Mouse (Mus musculus): Measurements from ENCODE around the gene Sox5. TPM values are rescaled to one million over a fixed set of nuclear protein-coding genes. Genes with fewer than 3 reads are reported as not detected.

Gene Sox5
- polyA plus RNA-seq, 1 experiment from 2014 or later: 25.8 TPM

DNA sequence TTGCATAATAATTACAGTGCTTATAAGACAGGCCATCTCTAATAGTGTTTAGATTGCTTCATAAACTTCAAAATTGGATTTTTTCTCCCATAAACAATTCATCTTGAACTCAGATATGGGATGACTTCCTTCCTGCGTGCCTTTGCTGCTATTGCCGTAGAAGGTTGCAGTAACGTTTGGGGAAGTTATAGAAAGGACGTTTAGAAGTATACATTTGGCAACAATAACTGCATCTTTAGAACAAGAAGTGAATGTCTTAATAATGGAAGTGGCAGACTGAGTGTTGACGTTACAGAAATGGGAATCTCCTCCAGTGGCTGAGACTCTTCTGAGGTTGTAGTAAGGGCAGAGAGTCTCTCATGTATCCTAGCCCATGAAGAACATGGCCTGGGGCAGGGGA lies 955.0 kb downstream of the Sox5 start:
- H3K4me2 ChIP-seq (ENCODE audit: low read depth, low read length): no peak overlapping the region
- WGBS: 76% methylated on average over 5 of the region's 5 CpGs
- H3K36me3 ChIP-seq (ENCODE audit: control insufficient read depth, insufficient read depth, low read length): no peaks in the 10 kb centered on the region
- no peak for ATAC-seq (ENCODE audit: insufficient read depth, low FRiP score)
- no peaks in the 10 kb centered on the region for H3K27me3 ChIP-seq (ENCODE audit: control insufficient read depth, insufficient read depth, low read length)
- H3K9ac ChIP-seq (ENCODE audit: low read length): no peak overlapping the region
- H3K27ac ChIP-seq (ENCODE audit: low read length): no peak overlapping the region
- H3K4me3 ChIP-seq (replicated peaks; ENCODE audit: low read length): no peak overlapping the region
- no peaks in the 10 kb centered on the region for H3K9me3 ChIP-seq (replicated peaks; ENCODE audit: control insufficient read depth, low read length)
- H3K4me1 ChIP-seq (ENCODE audit: control insufficient read depth, insufficient read depth, low read length): no peaks in the 10 kb centered on the region

DNA sequence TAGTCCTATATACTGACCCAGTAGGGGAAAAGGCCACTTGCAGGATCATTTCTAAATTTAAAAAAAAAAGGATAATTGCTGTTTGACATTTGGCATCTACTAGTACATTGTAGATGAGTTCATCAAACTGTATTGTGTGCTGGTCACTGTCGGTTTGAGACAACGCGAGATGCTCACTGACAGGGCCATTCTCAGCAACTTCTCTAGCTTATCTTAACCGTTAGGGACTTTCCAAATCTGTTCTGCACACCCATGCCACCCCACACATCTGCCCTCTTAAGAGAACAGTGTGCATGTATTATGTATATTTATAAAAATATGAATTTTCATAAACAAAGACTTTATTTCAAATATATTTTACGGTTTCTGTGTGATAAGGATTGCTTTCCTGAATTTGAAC lies 955.8 kb downstream of the Sox5 start:
- H3K4me1 ChIP-seq (ENCODE audit: control insufficient read depth, insufficient read depth, low read length): no peaks in the 10 kb centered on the region
- H3K9ac ChIP-seq (ENCODE audit: low read length): no peak overlapping the region
- 83% methylated on average over 5 of the region's 5 CpGs for WGBS
- H3K36me3 ChIP-seq (ENCODE audit: control insufficient read depth, insufficient read depth, low read length): no peaks in the 10 kb centered on the region
- no peaks in the 10 kb centered on the region for H3K9me3 ChIP-seq (replicated peaks; ENCODE audit: control insufficient read depth, low read length)
- ATAC-seq (ENCODE audit: insufficient read depth, low FRiP score): no peak
- no peak overlapping the region for H3K4me3 ChIP-seq (replicated peaks; ENCODE audit: low read length)
- no peak overlapping the region for H3K4me2 ChIP-seq (ENCODE audit: low read depth, low read length)
- no peaks in the 10 kb centered on the region for H3K27me3 ChIP-seq (ENCODE audit: control insufficient read depth, insufficient read depth, low read length)
- no peak overlapping the region for H3K27ac ChIP-seq (ENCODE audit: low read length)

DNA sequence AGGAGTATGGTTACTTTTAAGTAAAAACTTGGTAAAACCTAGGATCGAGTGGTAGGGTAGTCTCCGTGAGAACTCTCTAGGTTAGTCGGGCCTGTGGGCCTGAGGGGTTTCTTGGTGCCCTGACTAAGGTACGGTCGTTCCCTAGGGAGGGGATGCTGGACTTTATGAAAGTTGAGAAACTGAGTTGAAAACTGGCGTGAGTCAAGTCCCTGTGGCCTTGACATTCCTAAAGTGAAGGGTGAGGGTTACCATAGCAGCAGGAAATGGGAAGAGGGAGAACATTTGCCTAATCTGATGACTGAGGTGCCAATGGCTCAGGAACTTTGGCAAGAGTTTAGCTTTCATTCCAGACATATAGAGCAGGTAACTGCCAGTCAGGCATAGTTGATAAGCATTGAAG lies 956.7 kb downstream of the Sox5 start:
- Histone ChIP-seq H3K27me3 (ENCODE audit: control insufficient read depth, insufficient read depth, low read length) (no peaks in the 10 kb centered on the region), H3K4me1 (ENCODE audit: control insufficient read depth, insufficient read depth, low read length) (no peaks in the 10 kb centered on the region), H3K36me3 (ENCODE audit: control insufficient read depth, insufficient read depth, low read length) (no peaks in the 10 kb centered on the region), H3K27ac (ENCODE audit: low read length) (no peak overlapping the region), H3K4me3 (replicated peaks; ENCODE audit: low read length) (no peak overlapping the region), H3K4me2 (ENCODE audit: low read depth, low read length) (no peak overlapping the region), H3K9ac (ENCODE audit: low read length) (no peak overlapping the region), H3K9me3 (replicated peaks; ENCODE audit: control insufficient read depth, low read length) (no peaks in the 10 kb centered on the region)
- WGBS: 84% methylated on average over 6 of the region's 6 CpGs
- no peak for ATAC-seq (ENCODE audit: insufficient read depth, low FRiP score)

DNA sequence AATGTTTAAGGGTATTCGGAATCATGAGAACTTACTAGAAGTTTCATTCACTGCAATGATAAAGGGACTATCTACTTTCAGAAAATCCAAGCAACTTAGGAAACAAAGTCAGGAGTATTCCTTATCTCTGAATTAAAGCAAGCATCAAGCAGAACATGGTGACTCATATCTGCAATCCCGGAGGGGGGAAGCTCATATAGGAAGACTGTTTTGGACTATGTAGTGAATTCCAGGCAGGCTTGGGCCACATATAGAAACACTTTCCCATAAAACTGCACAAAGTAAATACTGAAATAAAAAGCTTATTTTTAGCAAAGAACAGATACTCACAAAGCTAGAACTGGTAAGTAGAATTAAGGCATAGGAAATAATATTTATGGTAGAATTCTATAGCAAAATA lies 993.3 kb downstream of the Sox5 start:
- Histone ChIP-seq H3K9ac (ENCODE audit: low read length) (no peak overlapping the region), H3K4me1 (ENCODE audit: control insufficient read depth, insufficient read depth, low read length) (no peaks in the 10 kb centered on the region), H3K4me3 (replicated peaks; ENCODE audit: low read length) (no peak overlapping the region), H3K9me3 (replicated peaks; ENCODE audit: control insufficient read depth, low read length) (no peaks in the 10 kb centered on the region), H3K27ac (ENCODE audit: low read length) (no peak overlapping the region), H3K27me3 (ENCODE audit: control insufficient read depth, insufficient read depth, low read length) (no peaks in the 10 kb centered on the region), H3K4me2 (ENCODE audit: low read depth, low read length) (no peak overlapping the region), H3K36me3 (ENCODE audit: control insufficient read depth, insufficient read depth, low read length) (no peaks in the 10 kb centered on the region)
- ATAC-seq (ENCODE audit: insufficient read depth, low FRiP score): no peak
- WGBS: 85% methylated on average over 2 of the region's 2 CpGs

DNA sequence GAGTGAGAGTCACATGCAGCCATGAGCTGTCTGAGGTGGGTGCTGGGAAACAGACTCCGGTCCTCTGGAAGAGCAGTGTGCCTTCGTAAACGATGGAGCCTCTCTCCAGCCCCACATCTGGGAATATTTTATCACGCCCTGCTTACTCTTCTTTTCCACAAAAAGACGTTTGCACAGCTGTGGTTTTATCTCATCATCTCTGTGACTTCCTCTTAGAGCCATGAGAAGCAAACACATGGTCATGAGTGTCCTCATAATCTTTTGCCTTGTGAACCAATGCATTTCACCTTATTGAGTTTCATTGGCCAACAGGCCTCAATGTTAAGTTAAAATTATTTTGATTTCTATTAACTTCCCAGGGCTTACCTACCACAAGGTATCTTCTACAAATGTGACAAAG lies 994.4 kb downstream of the Sox5 start:
- no peak overlapping the region for H3K4me3 ChIP-seq (replicated peaks; ENCODE audit: low read length)
- H3K4me2 ChIP-seq (ENCODE audit: low read depth, low read length): no peak overlapping the region
- H3K9me3 ChIP-seq (replicated peaks; ENCODE audit: control insufficient read depth, low read length): no peaks in the 10 kb centered on the region
- ATAC-seq (ENCODE audit: insufficient read depth, low FRiP score): no peak
- no peaks in the 10 kb centered on the region for H3K4me1 ChIP-seq (ENCODE audit: control insufficient read depth, insufficient read depth, low read length)
- no peak overlapping the region for H3K9ac ChIP-seq (ENCODE audit: low read length)
- 71% methylated on average over 5 of the region's 5 CpGs for WGBS
- H3K36me3 ChIP-seq (ENCODE audit: control insufficient read depth, insufficient read depth, low read length): no peaks in the 10 kb centered on the region
- H3K27ac ChIP-seq (ENCODE audit: low read length): no peak overlapping the region
- H3K27me3 ChIP-seq (ENCODE audit: control insufficient read depth, insufficient read depth, low read length): no peaks in the 10 kb centered on the region

DNA sequence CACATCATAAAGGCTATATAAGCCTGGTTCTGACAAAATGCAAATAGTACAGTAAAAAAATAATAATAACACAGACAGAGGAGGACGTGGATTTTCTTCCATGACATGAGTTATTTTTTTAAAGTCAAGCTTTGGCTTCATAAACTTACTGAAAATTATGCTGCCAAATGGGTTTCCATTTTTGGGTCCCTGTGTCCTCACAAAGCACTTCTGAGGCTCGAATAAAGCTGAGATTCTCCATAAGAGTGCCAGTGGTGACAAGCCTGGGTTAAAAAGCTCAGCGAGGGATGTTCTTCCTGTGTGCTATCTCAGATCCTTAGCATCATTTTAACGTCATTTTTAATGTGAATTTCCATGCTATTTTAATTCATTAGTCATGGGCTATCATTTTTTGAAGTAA lies 996.1 kb downstream of the Sox5 start:
- Histone ChIP-seq H3K4me1 (ENCODE audit: control insufficient read depth, insufficient read depth, low read length) (no peaks in the 10 kb centered on the region), H3K4me2 (ENCODE audit: low read depth, low read length) (no peak overlapping the region), H3K9me3 (replicated peaks; ENCODE audit: control insufficient read depth, low read length) (no peaks in the 10 kb centered on the region), H3K36me3 (ENCODE audit: control insufficient read depth, insufficient read depth, low read length) (no peaks in the 10 kb centered on the region), H3K27me3 (ENCODE audit: control insufficient read depth, insufficient read depth, low read length) (no peaks in the 10 kb centered on the region), H3K27ac (ENCODE audit: low read length) (no peak overlapping the region), H3K4me3 (replicated peaks; ENCODE audit: low read length) (no peak overlapping the region), H3K9ac (ENCODE audit: low read length) (no peak overlapping the region)
- 57% methylated on average over 4 of the region's 4 CpGs for WGBS
- ATAC-seq (ENCODE audit: insufficient read depth, low FRiP score): no peak

Measured in stomach, embryonic 16.5 days (tissue).